Mouse (Mus musculus) liver, postnatal 0 days (tissue): ENCODE measurements at regions not wholly inside any gene's neighbourhood (a gene's known extent, or its start where the extent isn't known, plus 50 kb on each side); places are given as distances from the start of the nearest gene placed in this dataset.

ENCODE experiments used
- CTCF ChIP-seq: sonication (generic); IDR thresholded peaks from 2 replicates; pipeline ENCODE4 v1.5.1; 2016; ENCODE audit warnings: antibody characterized with exemption, low read depth
- EP300 ChIP-seq: IDR thresholded peaks from 2 replicates; pipeline ENCODE4 v1.6.1; 2016; ENCODE audit warnings: antibody characterized with exemption, low read depth, mild to moderate bottlenecking

GRCm38 (mm10) chr16:24225090-24225489 lies 168.2 kb upstream of the Lpp start:
- no peak for TF ChIP-seq CTCF
- no peak for TF ChIP-seq EP300
